Mouse (Mus musculus) stomach, embryonic 16.5 days (tissue): ENCODE data around the gene Sos2. TPM values are rescaled to one million over a fixed set of nuclear protein-coding genes. Genes with fewer than 3 reads are reported as not detected.

Source experiments
- ATAC-seq: fragments of 200-750 bp; cut with Nextera tagmentation; 2 replicates; pipeline ENCODE4 v1.8.0; 2017; ENCODE audit warnings: moderate number of reproducible peaks, moderate TSS enrichment; ENCODE audit not compliant: insufficient read depth, low FRiP score
- H3K27ac ChIP-seq: fragments of 300-500 bp; sonication (generic); 2 replicates; pipeline ENCODE4 v1.5.1; 2014; ENCODE audit warnings: low read length
- H3K27me3 ChIP-seq: fragments of 300-500 bp; sonication (generic); 2 replicates; pipeline ENCODE4 v1.6.1; 2014; ENCODE audit warnings: low read length, control low read depth, mixed read lengths; ENCODE audit not compliant: control insufficient read depth, insufficient read depth
- H3K36me3 ChIP-seq: fragments of 300-500 bp; sonication (generic); 2 replicates; pipeline ENCODE4 v1.6.1; 2014; ENCODE audit warnings: low read length; ENCODE audit not compliant: control insufficient read depth, insufficient read depth
- H3K4me1 ChIP-seq: fragments of 300-500 bp; sonication (generic); 2 replicates; pipeline ENCODE4 v1.6.1; 2014; ENCODE audit warnings: low read length, control low read depth, mixed read lengths; ENCODE audit not compliant: control insufficient read depth, insufficient read depth
- H3K4me2 ChIP-seq: fragments of 300-500 bp; sonication (generic); 2 replicates; pipeline ENCODE4 v1.6.1; 2014; ENCODE audit warnings: low read depth, low read length, mixed read lengths
- H3K4me3 ChIP-seq: fragments of 300-500 bp; sonication (generic); replicated peaks from 2 replicates; pipeline ENCODE4 v1.5.1; 2014; ENCODE audit warnings: mild to moderate bottlenecking, low read length
- H3K9ac ChIP-seq: fragments of 300-500 bp; sonication (generic); 2 replicates; pipeline ENCODE4 v1.6.1; 2014; ENCODE audit warnings: low read length
- H3K9me3 ChIP-seq: fragments of 300-500 bp; sonication (generic); replicated peaks from 2 replicates; pipeline ENCODE4 v1.6.1; 2016; ENCODE audit warnings: low read length, control low read depth; ENCODE audit not compliant: control insufficient read depth
- WGBS: fragments of 180-500 bp; shearing (Covaris S2); extraction: QIAGEN DNeasy Blood & Tissue Kit; methylation state at CpG from one replicate; pipeline ENCODE4 v1.1.7; 2014; 5-methylcytosine and 5-hydroxymethylcytosine counted together
- microRNA-seq: library from miRNA; unstranded; fragments of <30 nt; microRNA quantifications from one replicate; pipeline ENCODE4, GENCODE M21; 2016
- polyA plus RNA-seq: library from polyadenylated mRNA; unstranded; fragments of >200 nt; fragmentation: Nextera tagmentation; extraction: Ambion mirVana; gene quantifications from 2 replicates; pipeline ENCODE4 v1.2.1, GENCODE M21; 2015

The Sos2 gene
- polyA plus RNA-seq, 1 experiment from 2014 or later, result 11.8 TPM

- WGBS, result 51% methylated on average over 4 of the region's 4 CpGs
These were observed 143.2 kb downstream of the Sos2 start for GRCm38 (mm10) chr12:69538362-69538950.

GRCm38 (mm10) chr12:69537675-69538361 is 143.8 kb downstream of the Sos2 start:
- H3K9me3 ChIP-seq, result no peaks in the 10 kb centered on the region
- peak overlapping the region; percentile 28 for H3K4me3 ChIP-seq
- H3K27ac ChIP-seq, result peak overlapping the region; percentile 99
- H3K9ac ChIP-seq, result peak overlapping the region; percentile 68
- 12% methylated on average over 19 of the region's 19 CpGs for WGBS
- no peaks in the 10 kb centered on the region for H3K27me3 ChIP-seq
- peak; percentile 69 for ATAC-seq
- H3K36me3 ChIP-seq, result no peaks in the 10 kb centered on the region
- H3K4me2 ChIP-seq, result peak overlapping the region; percentile 59
- peaks cover 27% of the 10 kb centered on the region for H3K4me1 ChIP-seq

More at GRCm38 (mm10) chr12:69538362-69538950, 143.2 kb downstream of the Sos2 start:
- Histone ChIP-seq H3K27ac (peak overlapping the region; percentile 99), H3K27me3 (no peaks in the 10 kb centered on the region), H3K9me3 (no peaks in the 10 kb centered on the region), H3K4me3 (peak overlapping the region; percentile 28), H3K9ac (peak overlapping the region; percentile 68), H3K4me1 (peaks cover 27% of the 10 kb centered on the region), H3K4me2 (peak overlapping the region; percentile 59), H3K36me3 (no peaks in the 10 kb centered on the region)
- ATAC-seq, result no peak; the same call in 1 of the 2 replicates

GRCm38 (mm10) chr12:69537243-69537674 is 144.4 kb downstream of the Sos2 start:
- Histone ChIP-seq H3K4me3 (peak overlapping the region; percentile 28), H3K27ac (peak overlapping the region; percentile 99), H3K36me3 (no peaks in the 10 kb centered on the region), H3K9ac (peak overlapping the region; percentile 68), H3K4me2 (peak overlapping the region; percentile 59), H3K9me3 (no peaks in the 10 kb centered on the region), H3K27me3 (no peaks in the 10 kb centered on the region), H3K4me1 (peaks cover 27% of the 10 kb centered on the region)
- ATAC-seq, result peak; percentile 81
- 25% methylated on average over 10 of the region's 10 CpGs for WGBS

- 55% methylated on average over 10 of the region's 10 CpGs for WGBS
- H3K27me3 ChIP-seq, result no peaks in the 10 kb centered on the region
- no peak for ATAC-seq
These were observed 144.9 kb downstream of the Sos2 start for GRCm38 (mm10) chr12:69536616-69537242.

More at GRCm38 (mm10) chr12:69536616-69537242, 144.9 kb downstream of the Sos2 start:
- Histone ChIP-seq H3K9me3 (no peaks in the 10 kb centered on the region), H3K27ac (peak overlapping the region; percentile 99), H3K4me3 (0 out of 2 replicates have a peak overlapping the region, but pooled peaks have one; percentile 11), H3K4me1 (peaks cover 27% of the 10 kb centered on the region), H3K9ac (peak overlapping the region; percentile 68), H3K36me3 (no peaks in the 10 kb centered on the region), H3K4me2 (peak overlapping the region; percentile 59)

Small RNA genes within 50 kb of the gene (microRNA-seq; reads per million reads assigned to microRNA genes)
- not detected for gene Gm23018

Other genes starting within 250 kb of the Sos2 start
- 24.2 and 26.2 TPM in 2 replicates for gene Vcpkmt, start 98.8 kb downstream of the Sos2 start, polyA plus RNA-seq
- gene L2hgdh, start 43.0 kb upstream of the Sos2 start, polyA plus RNA-seq, result 18.3 and 21.7 TPM in 2 replicates
- 25.1 and 25.5 TPM in 2 replicates for gene Atp5s, start 43.1 kb upstream of the Sos2 start, polyA plus RNA-seq
- gene Cdkl1, start 109.4 kb upstream of the Sos2 start, polyA plus RNA-seq, result 2.6 and 2.8 TPM in 2 replicates
- 4.5 and 7.2 TPM in 2 replicates for gene Atl1, start 210.8 kb upstream of the Sos2 start, polyA plus RNA-seq
- 19.1 and 24.3 TPM in 2 replicates for gene Map4k5, start 211.3 kb upstream of the Sos2 start, polyA plus RNA-seq